Mouse (Mus musculus) thymus, adult 2 months (tissue): ENCODE data around the gene Tcf12. TPM values are rescaled to one million over a fixed set of nuclear protein-coding genes. Genes with fewer than 3 reads are reported as not detected.

Experiments
- DNase-seq: peaks from one replicate; pipeline ENCODE4 v3.0.0; 2021
- H3K27ac ChIP-seq: fragments of 200-500 bp; 2 replicates; pipeline ENCODE4 v1.5.1; 2012; ENCODE audit warnings: low read length, control low read depth; ENCODE audit not compliant: control insufficient read depth, insufficient read depth
- H3K27me3 ChIP-seq: fragments of 200-500 bp; 2 replicates; pipeline ENCODE4 v1.6.1; 2012; ENCODE audit warnings: mild to moderate bottlenecking, low read length, moderate library complexity, mixed read lengths; ENCODE audit not compliant: control insufficient read depth, insufficient read depth
- H3K36me3 ChIP-seq: fragments of 200-500 bp; 2 replicates; pipeline ENCODE4 v1.6.1; 2012; ENCODE audit warnings: mild to moderate bottlenecking, low read length, moderate library complexity; ENCODE audit not compliant: control insufficient read depth, insufficient read depth
- H3K4me1 ChIP-seq: fragments of 200-500 bp; replicated peaks from 2 replicates; pipeline ENCODE4 v1.6.1; 2012; ENCODE audit warnings: low read length; ENCODE audit not compliant: control insufficient read depth, insufficient read depth
- H3K4me3 ChIP-seq: fragments of 200-500 bp; 2 replicates; pipeline ENCODE4 v1.5.1; 2012; ENCODE audit warnings: mild to moderate bottlenecking, low read length, control low read depth, moderate library complexity; ENCODE audit not compliant: control insufficient read depth, insufficient read depth
- CTCF ChIP-seq: fragments of 200-500 bp; IDR thresholded peaks from 2 replicates; pipeline ENCODE4 v1.5.1; 2012; ENCODE audit warnings: mild to moderate bottlenecking, control low read depth, low read length, moderate library complexity, borderline replicate concordance; ENCODE audit not compliant: control insufficient read depth, poor library complexity, insufficient read depth; ENCODE audit errors: extremely low read depth
- POLR2A ChIP-seq: fragments of 200-500 bp; IDR thresholded peaks from 2 replicates; pipeline ENCODE4 v1.6.1; 2012; ENCODE audit warnings: mild to moderate bottlenecking, low read length, control low read depth, moderate library complexity; ENCODE audit not compliant: control insufficient read depth, poor library complexity, insufficient read depth; ENCODE audit errors: extremely low read depth
- WGBS: fragments of 180-500 bp; shearing (Covaris S2); methylation state at CpG from one replicate; pipeline ENCODE4 v1.1.7; 2018; 5-methylcytosine and 5-hydroxymethylcytosine counted together
- polyA plus RNA-seq: library from polyadenylated mRNA; depleted of rRNA; stranded (reverse); fragments of >200 nt; gene quantifications from 2 replicates; pipeline ENCODE4 v1.2.3, GENCODE M21; 2012

The Tcf12 gene
- polyA plus RNA-seq, 1 experiment, result 416 TPM

GRCm38 (mm10) chr9:71853904-71854303 is 257.8 kb downstream of the Tcf12 start:
- H3K27me3 ChIP-seq, result no peaks in the 10 kb centered on the region
- 98% methylated on average over 3 of the region's 3 CpGs for WGBS
- H3K4me3 ChIP-seq, result no peak overlapping the region
- peaks cover 81% of the 10 kb centered on the region for H3K36me3 ChIP-seq
- DNase-seq, result no peak
- no peak overlapping the region for H3K27ac ChIP-seq
- no peaks in the 10 kb centered on the region for H3K4me1 ChIP-seq
- no peak for TF ChIP-seq POLR2A
- no peak for TF ChIP-seq CTCF

GRCm38 (mm10) chr9:71850283-71850682 is 261.4 kb downstream of the Tcf12 start:
- 96% methylated on average over 1 of the region's 1 CpGs for WGBS
- no peak overlapping the region for H3K4me3 ChIP-seq
- no peaks in the 10 kb centered on the region for H3K27me3 ChIP-seq
- H3K4me1 ChIP-seq, result no peaks in the 10 kb centered on the region
- H3K27ac ChIP-seq, result no peak overlapping the region
- TF ChIP-seq CTCF (no peak), POLR2A (no peak)
- peaks cover 80% of the 10 kb centered on the region for H3K36me3 ChIP-seq
- no peak for DNase-seq

- no peak for DNase-seq
- WGBS, result 95% methylated on average over 3 of the region's 3 CpGs
- no peak overlapping the region for H3K4me3 ChIP-seq
- peaks cover 81% of the 10 kb centered on the region for H3K36me3 ChIP-seq
- TF ChIP-seq POLR2A, result no peak
- TF ChIP-seq CTCF, result no peak
- no peak overlapping the region for H3K27ac ChIP-seq
- H3K27me3 ChIP-seq, result no peaks in the 10 kb centered on the region
- H3K4me1 ChIP-seq, result no peaks in the 10 kb centered on the region
Observed at GRCm38 (mm10) chr9:71848392-71848791, 263.3 kb downstream of the Tcf12 start.

GRCm38 (mm10) chr9:71847921-71848320 is 263.8 kb downstream of the Tcf12 start:
- 98% methylated on average over 9 of the region's 9 CpGs for WGBS
- no peaks in the 10 kb centered on the region for H3K4me1 ChIP-seq
- TF ChIP-seq CTCF, result no peak
- TF ChIP-seq POLR2A, result no peak
- peaks cover 81% of the 10 kb centered on the region for H3K36me3 ChIP-seq
- H3K4me3 ChIP-seq, result no peak overlapping the region
- no peaks in the 10 kb centered on the region for H3K27me3 ChIP-seq
- H3K27ac ChIP-seq, result no peak overlapping the region
- no peak for DNase-seq

- Histone ChIP-seq H3K36me3 (peaks cover 53% of the 10 kb centered on the region), H3K4me3 (no peak overlapping the region), H3K27me3 (no peaks in the 10 kb centered on the region), H3K4me1 (no peaks in the 10 kb centered on the region), H3K27ac (no peak overlapping the region)
- TF ChIP-seq POLR2A (no peak), CTCF (no peak)
- no peak for DNase-seq
- WGBS, result 89% methylated on average over 5 of the region's 5 CpGs
Observed at GRCm38 (mm10) chr9:71841850-71842249, 269.8 kb downstream of the Tcf12 start.

- peaks cover 8% of the 10 kb centered on the region for H3K36me3 ChIP-seq
- H3K27ac ChIP-seq, result no peak overlapping the region
- no peak for TF ChIP-seq POLR2A
- no peak for TF ChIP-seq CTCF
- 92% methylated on average over 5 of the region's 5 CpGs for WGBS
- H3K4me1 ChIP-seq, result no peaks in the 10 kb centered on the region
- no peaks in the 10 kb centered on the region for H3K27me3 ChIP-seq
- H3K4me3 ChIP-seq, result no peak overlapping the region
- no peak for DNase-seq
Observed at GRCm38 (mm10) chr9:71837366-71837765, 274.3 kb downstream of the Tcf12 start.

GRCm38 (mm10) chr9:71836366-71836765 is 275.3 kb downstream of the Tcf12 start:
- Histone ChIP-seq H3K27ac (no peak overlapping the region), H3K4me1 (no peaks in the 10 kb centered on the region; the same call in 1 of the 2 replicates), H3K27me3 (no peaks in the 10 kb centered on the region), H3K36me3 (no peaks in the 10 kb centered on the region), H3K4me3 (no peak overlapping the region)
- TF ChIP-seq CTCF (no peak), POLR2A (no peak)
- WGBS, result 100% methylated on average over 1 of the region's 1 CpGs
- no peak for DNase-seq
